Mouse (Mus musculus) cerebellum, adult (tissue): ENCODE measurements around the gene Zfp865.
A peak's percentile ranks its signal among the peaks of the same experiment; 100 is the strongest.
"Not testable (repeated sequence)": the region's sequence is repeated elsewhere in the genome, so short reads cannot be mapped to it uniquely, and the experiment has no call there.

Source experiments
- ATAC-seq: cut with Nextera tagmentation; 2 replicates; pipeline ENCODE4 v1.9.2; 2017; ENCODE audit warnings: mild to moderate bottlenecking, moderate library complexity, mixed read lengths; ENCODE audit not compliant: insufficient number of reproducible peaks, low FRiP score, low TSS enrichment

Zfp865 gene

DNA sequence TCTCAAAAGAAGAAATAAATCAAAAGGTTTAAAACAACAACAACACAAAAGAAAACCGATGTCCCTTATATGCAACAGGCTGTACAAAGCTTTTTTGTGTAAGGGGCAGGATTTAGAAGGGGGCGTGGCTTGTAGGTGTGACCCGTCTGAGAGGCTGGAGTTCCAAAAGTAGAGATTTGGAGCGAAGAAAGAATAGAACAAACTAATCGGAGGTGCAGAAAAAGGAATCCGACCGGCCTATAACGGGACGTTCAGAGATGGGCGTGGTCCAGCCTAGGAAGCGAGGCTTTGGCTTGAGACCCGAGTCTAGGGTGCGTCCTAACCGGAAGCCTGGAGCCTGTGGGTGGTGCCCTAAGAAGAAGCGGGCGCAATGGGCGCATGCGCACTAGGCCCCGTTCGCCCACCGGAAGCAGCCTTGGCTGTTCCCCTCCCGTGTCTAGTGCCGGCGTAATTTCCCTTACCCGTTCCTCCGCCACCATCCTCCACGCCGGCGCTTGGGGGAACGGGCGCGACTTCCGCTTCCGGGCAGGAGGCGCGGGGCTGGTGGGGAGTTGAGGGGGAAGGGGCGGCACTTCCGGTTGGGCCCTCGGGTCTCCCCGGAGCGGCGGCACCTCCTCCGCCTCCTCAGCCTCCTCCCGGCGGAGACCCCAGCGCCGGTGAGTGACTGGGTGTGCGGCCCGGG is at the start of gene Zfp865, which contains the start of gene Ccdc106:
Gene Zfp865, plus strand, starts transcription at position 377 of the 682 bp plus-strand sequence.
Gene Ccdc106, plus strand, starts transcription at position 554 of the 682 bp plus-strand sequence.
- ATAC-seq, result peak; percentile 72

GRCm38 (mm10) chr7:4971068-4971467 is 49.1 kb upstream of the Zfp865 start, which contains the start of gene Sbk3:
TSS of gene Sbk3 (minus strand) at chr7:4971168.
- ATAC-seq, result no peak

DNA sequence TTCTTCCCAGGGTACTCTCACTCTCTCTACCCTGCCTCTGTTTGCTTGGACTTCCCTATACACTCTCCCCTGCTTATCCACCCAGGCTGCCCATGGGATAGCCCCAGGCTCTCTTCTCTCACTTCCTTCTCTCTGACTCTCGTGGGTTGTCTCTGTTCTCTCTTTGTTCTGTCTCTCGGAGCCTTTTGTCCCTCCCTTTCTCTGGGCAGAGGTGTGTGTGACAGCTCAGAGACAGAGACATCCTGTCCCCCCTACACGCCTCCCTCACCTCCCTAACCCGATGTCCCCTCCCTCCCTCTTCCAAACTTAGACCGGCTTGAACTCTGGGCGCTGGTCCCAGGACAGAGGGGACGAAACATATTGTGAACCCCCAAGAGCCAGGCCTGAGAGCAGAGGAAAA is 48.5 kb upstream of the Zfp865 start:
- no peak for ATAC-seq

DNA sequence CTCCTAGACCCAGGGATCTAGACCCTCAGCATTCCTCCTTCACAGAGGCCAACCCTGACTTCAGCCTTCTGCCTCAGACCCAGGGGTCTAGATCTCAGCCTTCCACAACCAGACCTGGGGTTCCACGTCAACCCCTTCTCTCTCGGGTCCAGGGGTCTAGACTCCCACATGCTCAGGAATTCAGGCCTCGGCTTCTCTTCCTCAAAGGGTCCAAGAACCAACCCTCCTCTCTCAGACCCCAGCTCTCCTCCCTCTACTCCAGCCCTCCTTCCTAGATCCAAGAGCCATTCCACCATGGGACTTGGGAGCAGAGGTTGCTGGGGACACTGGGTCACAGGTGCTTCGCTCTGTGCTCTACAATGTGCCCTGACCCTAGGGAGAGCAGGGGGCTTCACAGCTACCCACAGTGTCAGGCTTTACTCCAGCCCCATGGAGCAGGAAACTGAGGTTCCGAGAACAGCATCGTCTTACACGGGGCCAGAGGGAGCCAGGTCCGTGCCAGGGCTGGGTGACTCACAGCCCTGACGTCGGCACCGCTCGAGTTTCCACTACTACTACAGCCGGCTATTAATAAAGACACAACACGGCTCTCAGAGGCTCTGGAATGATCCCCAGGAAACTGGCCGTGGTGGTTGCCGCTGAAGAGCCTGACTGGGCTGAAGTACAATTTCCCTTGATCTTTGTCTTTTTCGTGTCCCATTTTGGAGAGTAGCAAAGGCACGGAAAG is 47.7 kb upstream of the Zfp865 start:
- no peak for ATAC-seq

DNA sequence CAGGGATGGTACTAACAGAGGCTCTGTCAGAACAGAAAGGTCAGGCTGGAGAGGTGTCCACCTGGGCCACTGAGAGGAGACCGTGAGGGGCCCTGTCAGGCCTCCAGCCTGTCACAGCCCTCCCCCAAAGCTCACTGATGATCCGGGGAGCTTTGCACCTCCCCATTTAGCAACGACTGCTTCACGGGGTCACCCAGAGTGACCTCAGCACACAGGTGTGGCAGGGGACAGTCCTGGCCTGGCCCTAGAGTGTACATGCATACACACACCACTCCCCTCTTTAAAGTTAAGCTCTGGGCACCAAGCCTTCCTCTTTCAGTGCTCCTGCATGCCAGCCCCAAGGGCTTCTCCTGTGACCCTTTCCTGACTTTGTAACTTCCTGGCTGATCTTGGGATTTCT is 44.7 kb upstream of the Zfp865 start:
- no peak for ATAC-seq

DNA sequence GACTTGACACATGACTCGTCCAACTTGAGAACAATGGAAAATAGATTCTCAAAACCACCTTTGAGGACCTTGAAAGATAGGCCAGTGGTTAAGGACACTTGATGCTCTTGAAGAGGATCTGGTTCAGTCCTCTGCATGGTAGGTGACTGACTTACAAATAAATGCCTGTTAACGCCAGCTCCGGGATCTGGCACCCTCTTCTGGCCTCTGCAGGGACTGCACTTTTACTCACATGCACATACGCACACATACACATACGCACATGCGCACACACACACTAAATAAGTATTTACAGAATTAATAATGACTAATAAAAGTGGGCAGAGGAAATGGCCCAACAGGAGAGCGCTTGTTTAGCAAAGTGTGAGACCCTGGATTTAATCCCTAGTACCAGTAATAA is 43.3 kb upstream of the Zfp865 start:
- no peak for ATAC-seq

DNA sequence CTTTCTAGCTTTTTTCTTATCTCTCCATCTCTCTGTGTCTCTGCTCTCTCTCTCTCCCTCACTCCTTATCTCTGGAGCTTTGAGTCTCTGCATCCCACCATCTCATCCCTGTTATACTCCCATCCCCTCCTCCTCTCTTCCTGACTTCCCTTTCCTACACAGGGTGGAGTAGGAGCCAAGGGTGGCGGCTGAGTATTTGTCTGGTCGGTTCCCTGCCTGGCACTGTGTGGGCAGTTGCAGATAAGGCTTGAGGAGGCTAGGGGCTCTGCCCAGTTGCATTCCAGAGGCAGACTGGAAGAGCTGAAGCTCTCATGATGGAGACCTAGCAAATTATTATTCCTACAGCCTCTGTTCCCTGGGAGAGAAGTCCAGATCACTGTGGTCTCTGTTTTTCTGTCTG is 31.9 kb upstream of the Zfp865 start:
- no peak for ATAC-seq

DNA sequence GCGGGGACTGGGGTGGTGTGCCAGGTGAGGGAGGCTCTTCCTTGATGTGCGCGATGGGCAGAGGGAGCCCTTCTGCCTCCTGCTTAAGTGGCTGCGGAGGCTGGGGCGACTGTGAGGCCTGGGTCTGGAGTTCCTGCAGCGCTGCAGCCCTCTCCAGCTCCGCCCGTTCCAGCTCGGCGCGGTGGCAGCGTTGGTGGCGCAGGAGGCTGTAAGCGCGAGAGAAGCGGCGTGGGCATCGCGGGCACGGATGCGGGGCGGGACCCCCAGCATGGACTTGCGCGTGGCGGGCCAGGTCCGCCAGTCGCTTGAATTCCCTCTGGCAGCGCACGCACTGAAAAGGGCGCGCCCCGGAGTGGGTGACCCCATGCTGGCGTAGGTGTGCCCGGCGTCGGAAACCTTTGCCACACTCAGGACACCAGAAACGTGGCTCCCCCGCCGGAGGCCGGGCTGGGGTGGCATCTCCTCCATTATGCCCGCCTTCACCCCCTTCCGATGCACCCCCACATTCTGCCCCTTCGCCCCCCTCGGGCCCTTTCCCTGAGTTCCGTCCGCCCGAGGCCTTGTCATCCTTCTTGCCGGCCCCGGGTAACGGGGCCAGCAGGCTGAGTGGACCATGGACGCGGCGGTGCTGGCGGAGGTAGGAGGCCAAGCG is 26.7 kb upstream of the Zfp865 start:
- no peak for ATAC-seq

- ATAC-seq, result no peak; the same call in 1 of the 2 replicates
Measured at GRCm38 (mm10) chr7:4993999-4994788, 26.0 kb upstream of the Zfp865 start.

GRCm38 (mm10) chr7:4995268-4996002 is 24.7 kb upstream of the Zfp865 start:
- ATAC-seq, result no peak

- ATAC-seq, result peak; percentile 50
Measured at GRCm38 (mm10) chr7:4996003-4996895, 23.9 kb upstream of the Zfp865 start, which contains the start of gene Zfp579. TSS of gene Zfp579 (minus strand) at chr7:4996158.

- no peak for ATAC-seq
Measured at GRCm38 (mm10) chr7:4996934-4997333, 23.2 kb upstream of the Zfp865 start.

DNA sequence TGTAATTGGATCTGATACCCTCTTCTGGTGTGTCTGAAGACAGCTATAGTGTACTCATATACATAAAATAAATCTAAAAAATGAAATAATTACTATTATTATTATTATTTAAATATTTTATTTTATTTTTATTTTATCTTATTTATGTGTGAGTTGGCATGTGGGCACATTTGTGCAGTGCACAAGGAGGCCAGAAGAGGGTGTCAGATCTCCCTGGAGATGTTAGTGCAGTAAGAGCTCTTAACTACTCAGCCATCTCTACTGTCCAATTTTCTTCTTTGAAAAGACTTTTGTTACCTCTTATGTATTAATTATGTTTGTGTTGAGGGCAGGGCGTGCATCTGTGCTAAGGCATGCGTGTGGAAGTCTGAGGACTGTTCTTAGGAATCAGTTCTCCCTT is 20.3 kb upstream of the Zfp865 start:
- ATAC-seq, result no peak

GRCm38 (mm10) chr7:5002876-5003275 is 17.3 kb upstream of the Zfp865 start:
- ATAC-seq, result not testable (repeated sequence)

DNA sequence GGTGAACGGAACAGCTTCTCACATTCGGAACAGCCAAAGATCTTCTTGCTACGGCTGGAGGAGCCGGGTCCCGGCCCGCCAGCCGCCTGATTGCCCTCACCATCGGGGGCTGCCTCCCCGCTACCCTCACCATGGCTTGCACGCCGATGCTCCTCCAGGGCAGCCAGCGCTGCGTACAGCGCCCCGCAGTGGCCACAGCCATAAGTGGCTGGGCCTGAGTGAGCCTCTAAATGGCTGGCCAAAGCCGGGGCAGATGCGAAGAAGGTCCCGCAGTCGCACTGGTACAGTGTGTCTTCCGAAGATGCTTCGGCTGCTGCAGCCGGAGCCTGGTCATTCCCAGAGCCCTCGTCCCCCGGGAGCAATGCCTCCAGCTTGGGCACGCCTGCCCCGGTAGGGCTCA is 11.9 kb upstream of the Zfp865 start:
- no peak for ATAC-seq

GRCm38 (mm10) chr7:5012681-5013513 is 7.3 kb upstream of the Zfp865 start:
- ATAC-seq, result no peak

GRCm38 (mm10) chr7:5014251-5015117 is 5.7 kb upstream of the Zfp865 start, which contains the start of the genes Zfp524 and Fiz1:
TSS of gene Zfp524 (plus strand) at chr7:5014415.
TSS of gene Fiz1 (minus strand) at chr7:5014697.
- peak; percentile 36; the same call in 1 of the 2 replicates for ATAC-seq
